Mouse (Mus musculus): Measurements from ENCODE around the gene Sept1.

Gene Sept1

DNA sequence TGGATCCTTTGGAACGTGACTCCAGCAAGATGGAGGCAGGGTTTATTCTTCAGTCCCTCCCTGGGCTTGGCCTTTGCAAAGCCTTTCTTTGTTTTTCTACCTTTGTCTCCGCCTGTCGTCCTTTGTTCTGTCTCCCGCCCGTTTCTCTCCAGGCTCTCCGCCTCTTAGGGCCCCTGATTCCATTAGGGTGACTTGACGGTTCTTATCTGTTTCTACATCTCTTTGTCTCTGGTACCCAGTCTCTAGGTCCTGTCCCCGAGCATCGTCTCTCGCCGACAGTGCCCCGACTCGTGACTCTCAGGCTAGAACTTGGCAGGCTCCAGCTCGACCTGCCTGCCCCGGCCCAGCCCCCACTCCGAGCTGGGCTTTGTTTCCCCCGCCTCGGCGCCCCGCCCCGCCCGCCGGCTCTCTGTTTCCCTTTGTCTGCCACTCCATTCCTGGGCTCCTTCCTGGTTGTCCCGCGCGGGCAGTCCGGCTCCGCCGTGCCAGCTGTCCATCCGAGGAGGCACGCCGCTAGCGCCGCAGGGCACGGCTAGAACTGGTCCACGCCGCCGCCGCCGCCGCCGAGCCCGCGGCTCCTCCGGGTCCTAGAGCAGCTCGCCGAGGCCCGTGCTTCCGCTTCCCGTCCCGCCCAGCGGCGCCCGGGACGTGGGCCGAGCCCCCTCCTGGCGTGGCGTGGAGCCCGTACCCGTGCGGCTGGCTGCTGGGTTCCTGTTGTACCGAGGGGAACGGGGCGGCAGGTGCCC is at the start of gene Sept1, which contains the start of gene Zfp553:
Sept1 (minus strand) TSS at position 509 of the 746 bp plus-strand sequence.
Zfp553 (plus strand) TSS at position 440 of the 746 bp plus-strand sequence.
- DNase-seq, result peak; percentile 88 to 93

DNA sequence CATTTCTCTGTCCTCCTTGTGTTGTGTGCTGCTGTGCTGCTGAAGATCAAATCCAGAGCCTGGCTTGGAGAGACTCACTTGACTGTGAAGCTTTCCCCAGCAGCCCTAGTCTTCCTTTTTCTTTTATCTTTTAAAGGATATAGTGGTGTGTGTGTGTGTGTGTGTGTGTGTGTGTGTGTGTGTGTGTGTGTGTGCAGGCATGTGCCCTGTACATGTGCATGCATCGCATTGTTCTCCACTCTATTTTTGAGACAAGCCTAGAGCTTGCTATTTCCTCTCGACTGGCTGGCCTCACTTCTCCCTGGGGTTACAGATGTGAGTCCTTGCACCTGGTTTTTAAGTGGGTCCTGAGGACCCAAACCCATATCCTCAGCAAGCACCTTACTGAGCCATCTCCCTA is 49.3 kb upstream of the Sept1 start:
- DNase-seq, result no peak

DNA sequence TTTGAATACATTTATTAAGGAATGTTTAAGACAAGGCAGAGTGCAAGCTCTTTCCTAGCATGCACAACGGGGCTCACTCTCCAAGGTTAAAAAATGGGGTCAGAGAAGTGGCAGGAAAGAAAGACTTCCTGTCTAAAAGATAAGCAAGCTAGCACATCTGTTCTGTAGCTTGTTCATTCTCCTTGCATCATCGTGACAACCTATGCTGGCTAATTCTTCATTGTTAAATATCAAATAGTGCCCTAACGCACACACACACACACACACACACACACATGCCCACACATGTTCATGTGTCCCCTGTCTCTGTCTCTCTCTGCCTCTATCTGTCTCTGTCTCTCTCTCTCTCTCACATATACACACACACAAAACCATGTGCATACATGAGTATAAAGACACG is 48.2 kb upstream of the Sept1 start:
- DNase-seq, result no peak

DNA sequence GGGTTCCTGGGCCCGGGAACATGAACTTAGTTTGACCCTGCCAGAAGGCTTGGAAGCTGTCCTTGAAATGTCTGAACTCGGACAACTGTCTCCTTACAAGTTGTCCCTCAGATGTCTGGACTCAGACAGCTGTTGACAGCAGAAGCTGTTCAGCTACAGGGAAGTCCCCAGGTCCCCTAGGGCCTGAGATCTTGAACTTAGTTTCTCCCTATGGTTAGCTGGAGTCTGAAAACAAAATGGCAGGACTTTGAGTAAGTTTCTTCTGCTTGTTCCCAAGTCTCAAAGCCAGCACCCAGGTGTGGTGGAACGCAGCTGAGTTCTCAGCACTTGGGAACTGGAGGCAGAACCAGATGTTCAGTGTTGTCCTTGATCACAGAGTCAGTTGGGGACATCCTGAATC is 47.2 kb upstream of the Sept1 start:
- DNase-seq, result no peak

DNA sequence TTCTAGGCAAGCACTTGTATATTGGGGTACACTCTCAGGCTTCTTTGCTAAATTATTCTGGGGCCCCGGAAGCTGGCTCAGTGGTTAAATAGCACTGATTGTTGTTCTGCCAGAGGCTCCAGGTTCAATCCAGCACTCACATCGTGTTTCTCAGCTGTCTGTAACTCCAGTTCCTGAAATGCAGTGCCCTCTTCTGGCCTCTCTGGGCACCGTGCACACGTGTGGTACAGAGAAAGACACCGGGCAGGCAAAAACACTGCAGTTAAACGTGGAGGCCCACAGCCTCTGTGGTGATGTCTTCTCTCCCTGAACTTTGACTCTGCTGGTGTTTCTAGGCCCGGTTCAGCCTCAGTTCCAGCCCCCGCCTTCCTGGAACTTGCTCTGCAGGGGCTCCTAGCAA is 45.4 kb upstream of the Sept1 start:
- DNase-seq, result peak; percentile 71 to 82

DNA sequence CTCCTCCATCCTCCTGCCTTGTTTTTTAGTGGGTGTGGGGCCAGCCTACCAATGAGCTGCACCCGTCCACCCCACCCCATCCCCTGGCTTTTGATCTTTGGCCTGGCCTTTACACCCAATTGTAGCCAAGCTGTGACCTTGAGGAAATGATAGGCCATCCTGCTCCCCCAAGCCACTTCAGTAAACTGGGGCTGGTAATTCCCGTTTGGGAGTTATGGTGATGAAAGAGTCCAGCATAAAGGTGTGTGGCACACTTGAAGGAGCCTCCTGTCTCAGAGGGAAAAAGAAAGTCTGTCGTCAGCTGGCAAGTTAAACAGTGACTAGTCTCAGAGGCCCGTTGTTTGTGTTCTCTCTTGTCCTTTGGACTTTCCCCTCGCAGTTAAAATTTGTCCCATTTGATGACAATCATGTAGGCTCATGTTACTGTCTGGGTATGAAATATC is 43.6 kb upstream of the Sept1 start:
- peak in 1 of 2 experiments; percentile 57 for DNase-seq

DNA sequence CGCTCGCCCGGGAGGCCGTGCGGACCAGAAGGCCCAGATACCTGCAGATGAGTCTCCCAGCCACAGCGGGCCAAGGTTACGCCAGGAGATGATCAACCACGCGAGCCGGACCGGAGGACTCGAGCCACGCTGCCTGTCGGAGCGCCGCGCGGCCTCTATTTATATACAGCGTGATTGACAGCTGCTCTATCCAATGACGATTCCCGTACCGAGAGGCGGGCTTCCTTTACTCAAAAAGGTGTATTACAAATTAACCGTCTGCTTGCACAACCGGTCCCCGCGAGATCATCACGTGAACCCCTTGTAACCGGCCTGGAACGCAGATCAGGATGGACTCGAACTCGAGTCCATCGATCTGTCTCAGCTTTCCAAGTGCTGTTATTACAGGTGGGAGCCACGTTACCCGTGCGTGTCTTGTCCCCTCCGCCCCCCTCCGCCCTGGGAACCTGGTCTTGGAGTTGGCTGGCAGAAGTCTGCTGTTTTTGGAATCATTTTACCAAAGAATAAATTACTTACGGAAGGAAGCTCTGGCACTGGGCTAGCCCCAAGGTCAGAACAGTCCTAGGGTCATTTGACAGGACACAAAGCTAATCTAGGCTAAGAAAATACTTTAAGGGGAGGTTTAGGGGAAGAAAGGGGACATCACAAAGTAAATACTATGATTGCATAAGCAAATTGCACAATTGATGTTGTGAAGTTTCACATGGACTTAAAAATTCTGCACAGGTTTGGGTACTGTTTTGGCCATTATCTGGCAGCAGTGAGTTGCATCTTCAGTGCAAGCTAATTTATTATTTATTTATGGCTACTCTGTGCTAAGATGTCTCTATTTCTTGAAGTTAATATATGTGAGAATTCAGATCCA is 41.2 kb upstream of the Sept1 start, which contains the start of gene Sephs2:
Sephs2 (minus strand) TSS at position 131 of the 865 bp plus-strand sequence.
- peak; percentile 94 to 96 for DNase-seq

DNA sequence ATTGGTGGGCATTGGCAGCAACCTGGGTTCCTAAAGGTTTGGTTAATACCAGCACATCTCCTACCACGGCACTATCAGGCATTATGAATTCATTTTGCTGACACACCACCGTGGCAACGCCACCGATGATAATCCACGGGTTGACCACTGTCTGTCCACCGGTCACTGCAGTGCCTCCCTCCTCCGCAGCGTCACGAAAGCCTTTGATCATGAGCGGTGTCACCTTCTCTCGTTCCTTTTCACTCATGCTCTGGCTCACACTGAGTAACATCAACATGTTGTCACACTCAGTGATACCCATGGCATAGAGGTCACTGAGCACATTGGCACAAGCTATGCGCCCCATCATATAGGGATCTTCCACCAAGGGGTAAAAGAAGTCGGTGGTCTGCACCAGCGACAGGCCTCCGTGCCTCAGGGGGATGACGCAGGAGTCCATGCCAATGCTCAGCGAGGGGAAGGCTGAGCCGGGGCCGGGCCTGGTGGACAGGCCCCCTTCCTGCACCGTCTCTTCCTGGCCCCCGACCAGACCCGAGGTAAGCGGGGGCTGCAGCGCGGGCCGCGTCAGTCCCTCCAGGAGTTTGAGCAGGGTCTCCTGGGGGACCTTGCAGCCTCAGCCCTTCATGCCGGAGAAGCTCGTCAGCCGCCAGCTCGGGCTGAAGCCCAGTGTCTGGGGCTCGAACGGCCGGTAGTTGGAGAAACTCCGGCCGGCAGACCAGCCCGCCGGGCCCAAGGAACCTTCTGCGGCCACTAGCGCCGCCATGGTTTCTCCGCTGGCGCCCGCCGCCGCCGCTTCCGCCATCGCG is 40.4 kb upstream of the Sept1 start:
- DNase-seq, result peak; percentile 36 to 64

DNA sequence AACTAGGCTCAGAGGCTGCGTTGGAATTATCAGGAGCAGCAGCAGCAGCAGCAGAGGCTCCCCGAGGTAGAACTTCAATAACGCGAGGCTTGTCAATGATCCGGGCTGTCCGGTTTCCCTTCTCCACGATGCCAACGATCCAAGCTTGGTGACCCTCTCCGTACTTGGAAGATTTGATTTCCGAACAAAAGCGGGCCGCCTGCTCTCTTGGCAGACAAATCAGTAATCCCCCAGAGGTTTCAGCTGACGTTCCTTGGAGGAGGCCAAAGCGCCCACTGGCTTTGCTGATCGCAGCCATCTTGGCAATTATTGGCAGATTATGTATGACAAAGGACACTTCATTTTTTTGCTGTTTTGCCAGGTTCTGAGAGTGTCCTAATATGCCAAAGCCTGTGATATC is 39.6 kb upstream of the Sept1 start:
- DNase-seq, result no peak

DNA sequence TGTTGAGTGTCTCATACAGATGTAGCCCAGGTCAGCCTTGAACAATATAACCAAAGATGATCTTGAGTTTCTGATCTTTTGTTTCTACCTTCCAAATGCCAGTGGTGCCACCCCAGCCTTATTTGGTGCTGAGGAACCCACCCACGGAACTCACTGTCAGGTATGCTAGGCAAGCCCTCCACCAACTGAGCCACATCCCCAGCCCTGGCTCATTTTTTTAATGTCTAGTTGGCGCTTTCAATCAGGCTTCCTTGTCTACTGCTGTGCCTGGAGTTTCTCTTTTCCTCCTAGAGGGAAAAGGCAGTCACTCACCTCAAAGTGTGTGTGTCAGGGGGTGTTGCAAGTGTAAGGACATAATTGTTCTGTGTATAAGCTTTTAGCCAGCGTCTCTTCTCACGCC is 38.2 kb upstream of the Sept1 start:
- DNase-seq, result no peak

DNA sequence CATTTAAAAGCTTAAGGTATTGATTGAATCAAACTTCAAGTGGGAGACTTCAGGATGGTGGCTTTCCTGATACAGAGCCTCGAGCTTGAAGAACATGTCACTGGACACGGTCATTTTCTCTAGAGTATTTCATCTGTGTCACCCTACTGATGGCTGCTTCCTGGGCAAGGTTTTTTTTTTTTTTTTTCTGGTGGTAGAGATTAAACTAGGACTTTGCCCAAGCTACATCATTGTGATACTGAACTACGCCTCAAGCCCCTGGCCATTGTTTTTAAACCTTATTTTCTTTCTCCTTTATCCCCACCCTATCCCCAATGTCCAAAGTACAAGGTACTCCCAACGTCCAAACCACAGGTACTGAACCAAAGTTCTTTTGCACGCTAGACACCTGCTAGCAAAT is 37.7 kb upstream of the Sept1 start:
- no peak for DNase-seq

DNA sequence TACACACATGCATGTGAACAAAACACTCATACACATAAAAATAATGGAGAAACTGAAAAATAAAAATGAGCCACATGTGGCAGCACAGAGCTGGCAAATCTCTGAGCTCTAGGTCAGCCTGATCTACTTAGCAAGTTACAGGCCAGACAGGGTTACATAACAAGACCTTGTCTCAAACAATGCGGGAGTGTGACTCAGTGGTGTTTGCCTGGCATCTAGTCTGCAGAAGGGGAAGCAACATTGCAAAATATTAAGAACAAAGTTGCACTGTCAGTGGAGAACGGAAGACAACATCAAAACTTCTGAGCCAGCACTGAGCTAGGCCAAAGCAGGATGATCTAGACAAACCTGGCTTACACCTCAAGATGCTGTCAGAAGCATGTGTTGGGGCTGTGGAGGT is 37.3 kb upstream of the Sept1 start:
- no peak for DNase-seq

DNA sequence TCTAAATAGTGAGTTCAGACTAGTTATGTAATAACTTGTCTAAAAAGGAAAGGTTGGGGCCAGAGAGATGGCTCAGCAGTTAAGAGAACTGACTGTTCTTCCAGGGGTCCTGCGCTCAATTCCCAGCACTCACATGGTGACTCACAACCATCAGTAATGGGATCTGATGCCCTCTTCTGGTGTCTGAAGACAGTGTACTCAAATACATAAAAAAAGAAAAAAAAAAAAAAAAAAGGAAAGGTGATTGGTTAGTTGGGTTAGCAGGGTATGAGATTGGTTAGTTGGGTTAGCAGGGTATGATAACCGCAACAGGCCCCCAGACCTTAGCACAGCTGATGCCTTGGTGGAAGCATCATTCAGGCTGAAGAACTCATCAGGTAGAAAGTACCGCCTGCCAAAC is 30.6 kb upstream of the Sept1 start:
- DNase-seq, result no peak

DNA sequence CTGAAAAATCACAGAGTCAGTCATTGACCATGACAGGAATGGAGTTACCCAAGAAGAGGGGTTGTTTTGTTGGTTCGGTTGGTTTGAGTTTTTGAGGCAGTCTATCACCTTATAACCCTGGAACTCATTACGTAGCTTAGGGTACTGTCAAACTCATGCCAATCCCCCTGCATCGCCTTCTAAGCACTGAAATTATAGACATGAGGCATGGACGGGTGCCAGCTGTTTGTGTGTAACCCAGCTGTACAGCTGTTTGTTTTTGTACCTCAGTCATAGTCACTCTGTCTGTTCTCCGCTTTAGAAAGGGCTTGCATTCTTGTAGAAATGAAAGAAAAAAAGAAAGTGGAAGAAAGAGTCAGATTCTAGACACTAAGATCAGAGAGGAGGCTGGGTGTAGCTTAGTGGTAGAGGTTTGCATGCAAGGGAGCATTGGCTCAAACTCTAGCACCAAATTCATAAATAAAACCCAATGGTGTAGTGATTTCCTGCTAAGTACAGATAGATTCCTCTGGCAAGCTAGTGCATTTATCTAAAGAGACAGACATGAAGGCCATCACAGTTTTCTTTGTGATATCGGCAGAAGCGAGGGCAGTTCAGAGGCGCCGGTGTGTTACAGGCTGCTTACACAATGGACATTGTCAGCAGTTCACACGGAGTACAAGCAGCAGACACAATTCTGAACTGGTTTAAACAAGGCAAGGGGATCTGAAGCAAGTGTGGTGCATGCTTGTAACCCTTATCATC is 29.5 kb upstream of the Sept1 start:
- DNase-seq, result no peak

DNA sequence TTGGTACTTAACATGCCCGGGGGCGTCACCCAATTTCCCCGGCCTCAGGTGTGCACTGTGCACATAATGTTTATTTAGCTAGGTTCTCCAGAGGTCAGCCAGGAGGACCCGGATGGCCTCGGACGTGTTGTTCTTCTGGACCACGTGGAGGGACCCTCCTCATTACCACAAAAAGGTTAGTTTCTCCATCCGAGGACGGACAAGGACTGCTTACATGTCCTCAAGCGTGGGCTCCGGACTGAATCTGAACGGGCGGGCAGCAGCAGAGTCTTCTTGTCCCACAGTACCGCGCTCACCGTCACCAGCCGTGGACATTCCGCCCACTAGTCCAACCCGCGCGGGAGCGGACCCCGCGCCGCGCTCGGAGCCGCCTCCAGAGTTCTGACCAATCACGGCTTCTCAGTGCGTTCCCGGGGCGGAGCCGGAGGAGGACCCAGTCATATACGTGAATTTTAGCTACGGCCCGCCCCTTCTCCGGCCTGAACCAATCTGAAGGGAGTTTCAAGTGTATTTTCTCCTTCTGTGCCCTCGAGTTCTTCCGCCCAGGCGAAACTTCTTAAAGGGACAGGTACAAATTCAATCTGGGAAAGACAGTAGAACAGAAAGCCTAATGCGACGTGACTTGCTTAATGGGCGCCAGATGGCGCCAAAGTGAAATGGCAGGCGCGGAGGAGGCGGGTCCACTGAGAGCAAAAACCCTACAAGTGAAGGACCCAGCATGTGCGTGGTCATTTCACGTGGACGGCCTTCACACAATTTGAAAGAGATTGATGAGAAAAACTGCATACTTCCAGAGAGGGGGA is 27.6 kb upstream of the Sept1 start, which contains the start of gene Dctpp1:
Dctpp1 (minus strand) TSS at position 401 of the 803 bp plus-strand sequence.
- DNase-seq, result peak; percentile 97 to 98

DNA sequence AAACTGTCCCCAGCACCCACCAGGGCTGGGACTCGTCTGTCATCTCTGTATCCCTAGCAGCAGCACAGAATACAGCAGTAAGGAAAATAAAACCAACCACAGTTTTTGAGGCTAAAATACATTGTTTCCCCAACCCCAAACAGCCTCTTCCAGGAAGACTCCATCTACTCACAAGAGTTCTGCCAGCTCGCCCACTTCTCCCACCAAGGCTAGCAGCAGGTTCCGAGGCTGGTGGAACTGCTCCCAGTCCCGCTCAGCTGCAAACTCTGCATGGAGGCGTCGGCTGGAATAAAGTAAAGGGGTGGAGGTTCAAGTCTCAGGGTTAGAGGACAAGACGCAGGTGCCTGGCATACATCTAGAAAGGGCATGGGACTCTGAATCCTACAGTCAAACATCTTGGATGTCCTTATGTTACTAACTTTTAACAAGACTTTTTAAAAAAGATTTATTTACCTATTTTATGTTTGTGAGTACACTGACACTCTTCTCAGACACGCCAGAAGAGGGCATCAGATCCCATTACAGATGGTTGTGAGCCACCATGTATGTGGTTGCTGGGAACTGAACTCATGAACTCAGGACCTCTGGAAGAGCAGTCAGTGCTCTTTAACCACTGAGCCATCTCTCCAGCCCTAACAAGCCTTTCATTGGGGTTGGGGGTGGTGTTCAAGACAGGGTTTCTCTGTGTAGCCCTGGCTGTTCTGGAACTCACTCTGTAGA is 26.4 kb upstream of the Sept1 start:
- no peak for DNase-seq

DNA sequence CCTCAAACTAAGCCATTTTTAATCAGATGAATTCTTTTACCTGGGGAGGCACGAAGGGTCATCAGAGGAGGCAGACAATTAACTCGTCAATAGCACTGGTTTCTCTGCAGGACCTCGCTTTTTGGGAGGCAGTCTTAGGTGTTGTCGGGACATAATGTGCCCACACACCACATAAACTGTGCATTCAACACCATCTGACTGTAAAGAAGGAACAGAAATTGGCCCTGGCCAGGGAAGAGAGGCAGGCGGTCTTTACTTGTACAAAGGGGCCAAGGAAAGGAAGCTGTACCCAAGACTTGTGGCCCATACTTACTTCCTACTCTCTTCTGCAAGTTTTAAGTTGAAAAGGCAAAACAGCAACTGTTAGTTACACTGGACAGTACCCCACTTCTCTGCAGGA is 23.6 kb upstream of the Sept1 start:
- DNase-seq, result no peak

DNA sequence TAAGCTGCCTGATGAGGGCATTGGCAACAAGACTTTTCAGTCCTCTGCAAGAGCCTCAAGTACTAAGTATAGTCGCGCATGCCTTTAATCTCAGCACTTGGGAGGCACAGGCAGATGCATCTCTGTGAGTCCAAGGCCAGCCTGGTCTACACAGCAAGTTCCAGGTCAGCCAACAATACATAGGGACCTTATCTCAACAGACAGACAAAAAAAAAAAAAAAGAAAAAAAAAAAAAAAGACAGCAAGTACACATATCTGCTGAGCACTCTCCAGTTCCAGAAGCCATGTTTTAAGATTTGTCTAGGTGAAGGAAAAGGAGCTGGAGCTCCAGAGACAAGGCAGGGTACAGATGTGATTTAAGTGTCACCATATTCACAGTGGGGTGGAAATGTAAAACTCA is 23.0 kb upstream of the Sept1 start:
- DNase-seq, result no peak

DNA sequence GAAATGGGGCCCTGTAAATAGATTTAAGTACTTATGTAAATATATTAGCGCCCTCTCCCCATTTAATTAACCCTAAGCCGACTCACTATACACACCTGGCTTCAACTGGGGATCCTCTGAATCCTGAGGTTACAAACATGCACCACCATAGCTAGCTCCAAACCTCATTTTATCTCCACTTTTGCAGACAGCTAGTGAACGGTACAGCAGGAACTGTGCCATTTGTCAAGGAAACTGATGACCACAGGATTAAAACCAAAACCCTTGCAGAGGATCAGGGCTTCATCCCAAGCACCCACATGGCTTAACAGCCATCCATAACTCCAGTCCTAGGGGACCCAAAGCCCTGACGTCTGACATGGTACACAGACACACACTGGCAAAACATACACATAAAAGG is 22.1 kb upstream of the Sept1 start:
- no peak for DNase-seq

Data from kidney, postnatal 4 days (tissue).